Mouse (Mus musculus): ENCODE results near the gene Pitpnm2.

Pitpnm2 gene

GRCm38 (mm10) chr5:124085513-124085912 is 164.0 kb downstream of the Pitpnm2 start:
- no peak for DNase-seq

- DNase-seq: peak; percentile 95
Observed at GRCm38 (mm10) chr5:124084588-124085173, 164.9 kb downstream of the Pitpnm2 start.

GRCm38 (mm10) chr5:124083850-124084587 is 165.5 kb downstream of the Pitpnm2 start:
- DNase-seq: peak; percentile 65

GRCm38 (mm10) chr5:124082941-124083688 is 166.4 kb downstream of the Pitpnm2 start:
- peak; percentile 37 for DNase-seq

GRCm38 (mm10) chr5:124082447-124082846 is 167.1 kb downstream of the Pitpnm2 start:
- peak; percentile 34 for DNase-seq

- DNase-seq: peak; percentile 75
Observed at GRCm38 (mm10) chr5:124079880-124080279, 169.7 kb downstream of the Pitpnm2 start.

- peak; percentile 73 for DNase-seq
Observed at GRCm38 (mm10) chr5:124078794-124079416, 170.7 kb downstream of the Pitpnm2 start.

GRCm38 (mm10) chr5:124077856-124078460 is 171.6 kb downstream of the Pitpnm2 start:
- peak; percentile 70 for DNase-seq

- peak; percentile 52 for DNase-seq
Observed at GRCm38 (mm10) chr5:124077241-124077640, 172.3 kb downstream of the Pitpnm2 start.

- DNase-seq: no peak
Observed at GRCm38 (mm10) chr5:124076559-124076958, 173.0 kb downstream of the Pitpnm2 start.

- DNase-seq: peak; percentile 62
Observed at GRCm38 (mm10) chr5:124075716-124076115, 173.8 kb downstream of the Pitpnm2 start.

GRCm38 (mm10) chr5:124074845-124075307 is 174.7 kb downstream of the Pitpnm2 start:
- DNase-seq: peak; percentile 56

- DNase-seq: peak; percentile 41
Observed at GRCm38 (mm10) chr5:124073682-124074081, 175.9 kb downstream of the Pitpnm2 start.

GRCm38 (mm10) chr5:124069657-124070056 is 179.9 kb downstream of the Pitpnm2 start:
- no peak for DNase-seq

Data from thymus, postnatal 4 days (tissue).